Mouse (Mus musculus) frontal cortex, postnatal 14 days (tissue): Measurements from ENCODE around the gene Dmrtc1b.
A peak's percentile ranks its signal among the peaks of the same experiment; 100 is the strongest.
"Not testable (repeated sequence)": the region's sequence is repeated elsewhere in the genome, so short reads cannot be mapped to it uniquely, and the experiment has no call there.

Source experiments
- DNase-seq, 2 experiments: peaks; one replicate each; pipeline ENCODE4 v3.0.0; 2022; ENCODE audit warnings: low spot score in 2 of 2

Dmrtc1b gene

GRCm38 (mm10) chrX:102707535-102707934 is at the start of gene Dmrtc1b, which contains the start of gene Gm9112:
Dmrtc1b (plus strand) TSS chrX:102707865.
Gm9112 (minus strand) TSS chrX:102707635.
- DNase-seq: not testable (repeated sequence)

- DNase-seq: no peak
Measured at GRCm38 (mm10) chrX:102660712-102661111, 47.0 kb upstream of the Dmrtc1b start.

- DNase-seq: no peak
Measured at GRCm38 (mm10) chrX:102666641-102667040, 41.0 kb upstream of the Dmrtc1b start.

GRCm38 (mm10) chrX:102684706-102685105 is 23.0 kb upstream of the Dmrtc1b start:
- not testable (repeated sequence) for DNase-seq

GRCm38 (mm10) chrX:102686872-102687271 is 20.8 kb upstream of the Dmrtc1b start, which contains the start of gene Gm3880:
Gm3880 (minus strand) TSS chrX:102686972.
- not testable (repeated sequence) for DNase-seq

- DNase-seq: peak in 1 of 2 experiments; percentile 37
Measured at GRCm38 (mm10) chrX:102689252-102689651, 18.4 kb upstream of the Dmrtc1b start.

- DNase-seq: not testable (repeated sequence)
Measured at GRCm38 (mm10) chrX:102700636-102701035, 7.0 kb upstream of the Dmrtc1b start.

- not testable (repeated sequence) for DNase-seq
Measured at GRCm38 (mm10) chrX:102724226-102724625, 16.6 kb downstream of the Dmrtc1b start.
